Mouse (Mus musculus): Measurements from ENCODE around the gene Spsb1. TPM values are rescaled to one million over a fixed set of nuclear protein-coding genes. Genes with fewer than 3 reads are reported as not detected.

Gene Spsb1
- polyA plus RNA-seq, 1 experiment from 2014 or later = 19.2 TPM

DNA sequence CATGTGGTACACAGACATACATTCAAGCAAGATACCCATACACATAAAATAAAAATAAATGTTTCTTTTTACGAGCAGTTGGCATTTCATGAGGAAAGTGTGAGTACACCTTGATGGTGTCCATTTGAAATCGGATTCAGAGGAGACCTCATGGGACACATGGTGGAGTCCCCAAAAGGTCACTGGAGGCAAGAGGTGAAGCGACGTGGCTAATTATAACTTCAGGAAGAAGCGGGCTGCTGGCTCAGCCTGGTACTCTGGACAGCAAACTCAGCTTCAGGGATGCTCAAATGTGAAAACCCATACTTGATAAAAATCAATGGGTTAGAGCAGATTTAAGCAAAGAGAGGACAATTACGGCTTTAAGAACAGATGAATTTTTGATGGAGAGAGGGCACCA, 33.5 kb upstream of the Spsb1 start:
- Histone ChIP-seq H3K9ac (replicated peaks; ENCODE audit: low read depth) (no peak overlapping the region), H3K36me3 (ENCODE audit: insufficient read depth, low read length) (peaks cover 13% of the 10 kb centered on the region; the same call in 1 of the 2 replicates), H3K27me3 (replicated peaks; ENCODE audit: insufficient read depth, low read length) (no peaks in the 10 kb centered on the region), H3K4me1 (ENCODE audit: insufficient read depth, low read depth, low read length) (peaks cover 12% of the 10 kb centered on the region; the same call in 1 of the 2 replicates), H3K4me2 (replicated peaks; ENCODE audit: low read depth, low read length) (peak overlapping the region; percentile 44; the same call in 1 of the 2 replicates), H3K4me3 (ENCODE audit: low read depth, low read length) (no peak overlapping the region), H3K27ac (ENCODE audit: low read length) (peak overlapping the region; percentile 69; the same call in 1 of the 2 replicates), H3K9me3 (ENCODE audit: low read length) (no peaks in the 10 kb centered on the region)
- ATAC-seq = no peak
- TF ChIP-seq CTCF (IDR thresholded peaks at IDR 0.05) (no peak), EP300 (IDR thresholded peaks at IDR 0.05) (no peak)
- DNase-seq (ENCODE audit: low spot score) = no peak
- WGBS = 88% methylated on average over 6 of the region's 6 CpGs

DNA sequence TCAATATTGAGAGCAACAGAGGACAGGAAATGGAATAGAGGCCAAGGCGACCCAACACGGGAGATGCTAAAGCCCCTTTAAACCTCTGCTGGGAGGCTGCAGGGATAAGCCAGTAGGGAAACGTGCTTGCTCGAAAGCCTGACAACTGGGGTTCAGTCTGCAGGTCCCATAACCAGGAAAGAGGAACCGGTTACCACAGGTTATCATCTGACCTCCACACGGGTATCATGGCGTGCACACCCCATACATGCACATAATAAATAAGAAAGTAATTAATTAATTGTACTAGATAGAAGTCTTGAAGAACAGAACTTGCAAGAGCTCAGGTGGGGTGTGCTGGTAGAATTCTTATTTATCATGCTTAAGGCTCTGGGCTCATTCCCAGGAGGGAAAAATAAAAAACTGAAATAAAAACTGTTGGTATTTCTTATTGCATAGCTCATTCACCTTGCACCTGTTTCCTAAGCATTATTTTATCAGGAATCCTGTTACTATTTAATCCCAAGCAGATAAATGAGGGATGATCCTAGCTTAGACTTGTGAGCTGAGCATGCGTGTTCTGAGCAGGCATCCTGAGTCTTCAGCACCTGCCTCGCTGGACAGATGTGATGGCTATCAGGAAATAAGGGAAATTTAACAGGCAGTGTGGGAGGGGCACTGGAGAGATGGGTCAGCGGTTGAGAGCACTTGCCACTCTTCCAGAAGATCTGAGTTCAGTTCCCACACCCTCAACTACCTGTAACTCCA, 32.0 kb upstream of the Spsb1 start:
- Histone ChIP-seq H3K4me1 (ENCODE audit: insufficient read depth, low read depth, low read length) (peaks cover 12% of the 10 kb centered on the region; the same call in 1 of the 2 replicates), H3K4me2 (replicated peaks; ENCODE audit: low read depth, low read length) (no peak overlapping the region), H3K4me3 (ENCODE audit: low read depth, low read length) (no peak overlapping the region), H3K27ac (ENCODE audit: low read length) (no peak overlapping the region), H3K9ac (replicated peaks; ENCODE audit: low read depth) (no peak overlapping the region), H3K9me3 (ENCODE audit: low read length) (no peaks in the 10 kb centered on the region), H3K27me3 (replicated peaks; ENCODE audit: insufficient read depth, low read length) (no peaks in the 10 kb centered on the region), H3K36me3 (ENCODE audit: insufficient read depth, low read length) (peaks cover 12% of the 10 kb centered on the region; the same call in 1 of the 2 replicates)
- no peak for TF ChIP-seq EP300 (IDR thresholded peaks at IDR 0.05)
- no peak for ATAC-seq
- DNase-seq (ENCODE audit: low spot score) = no peak
- 78% methylated on average over 10 of the region's 10 CpGs for WGBS

DNA sequence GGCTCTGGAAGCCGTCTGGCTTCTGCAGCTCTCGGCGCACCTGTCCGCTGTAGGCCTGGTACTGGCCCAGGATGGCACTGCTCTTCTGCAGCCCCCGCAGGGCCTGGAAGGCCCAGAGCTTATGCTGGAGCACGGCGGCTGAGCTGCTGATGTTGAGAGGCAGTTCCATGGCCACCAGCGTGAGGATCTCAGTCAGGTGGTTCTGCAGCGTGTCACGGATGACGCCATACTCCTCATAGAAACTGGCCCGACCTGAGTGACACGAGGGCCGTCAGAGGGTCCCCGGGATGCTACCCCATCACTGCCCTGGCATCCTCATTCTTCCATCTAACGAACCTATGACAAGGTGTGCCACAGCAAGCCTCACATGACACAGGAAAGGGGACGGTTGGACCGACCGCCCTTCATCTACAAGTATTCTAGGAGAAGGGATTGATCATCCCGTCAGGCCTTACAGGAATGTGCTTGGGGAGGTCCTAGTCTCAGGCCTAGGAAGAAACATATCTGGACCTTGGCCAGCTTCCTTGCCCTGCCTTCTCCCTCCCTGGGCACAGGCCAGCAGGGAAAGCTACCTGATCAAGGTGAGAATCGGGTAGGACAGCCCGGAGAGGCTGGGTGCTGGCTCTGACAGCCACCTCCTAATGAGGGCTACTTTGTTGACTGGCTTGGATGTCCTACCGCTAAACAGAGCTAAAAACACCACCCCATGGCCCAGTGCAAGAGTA, 29.2 kb upstream of the Spsb1 start:
- H3K36me3 ChIP-seq (ENCODE audit: insufficient read depth, low read length) = peaks cover 18% of the 10 kb centered on the region; the same call in 1 of the 2 replicates
- no peak overlapping the region for H3K9ac ChIP-seq (replicated peaks; ENCODE audit: low read depth)
- no peak overlapping the region for H3K4me3 ChIP-seq (ENCODE audit: low read depth, low read length)
- TF ChIP-seq CTCF (IDR thresholded peaks at IDR 0.05) (no peak), EP300 (IDR thresholded peaks at IDR 0.05) (no peak)
- DNase-seq (ENCODE audit: low spot score) = no peak
- no peaks in the 10 kb centered on the region for H3K4me1 ChIP-seq (ENCODE audit: insufficient read depth, low read depth, low read length)
- no peaks in the 10 kb centered on the region for H3K27me3 ChIP-seq (replicated peaks; ENCODE audit: insufficient read depth, low read length)
- ATAC-seq = no peak
- H3K4me2 ChIP-seq (replicated peaks; ENCODE audit: low read depth, low read length) = no peak overlapping the region
- H3K27ac ChIP-seq (ENCODE audit: low read length) = no peak overlapping the region
- no peaks in the 10 kb centered on the region for H3K9me3 ChIP-seq (ENCODE audit: low read length)
- 91% methylated on average over 23 of the region's 23 CpGs for WGBS

DNA sequence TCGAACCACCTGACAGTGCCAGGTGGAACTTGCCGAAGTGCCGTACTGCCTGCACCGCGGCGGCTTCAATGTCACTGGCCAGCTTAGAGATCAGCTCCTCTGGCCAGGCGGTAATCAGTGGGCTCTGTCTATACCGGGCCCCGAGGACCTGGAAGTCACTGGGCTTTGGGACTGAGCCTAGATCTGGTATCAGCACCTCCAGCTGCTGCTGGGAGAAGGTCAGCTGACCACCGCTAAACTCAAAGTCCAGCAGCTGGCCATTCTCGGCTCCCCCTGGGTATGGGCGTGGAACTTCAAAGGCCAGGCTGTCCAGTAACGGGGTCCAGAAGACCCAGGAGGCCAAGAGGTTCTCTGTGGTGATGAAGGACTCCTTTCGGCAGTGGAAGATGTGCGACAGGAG, 27.3 kb upstream of the Spsb1 start:
- H3K4me3 ChIP-seq (ENCODE audit: low read depth, low read length) = no peak overlapping the region
- 80% methylated on average over 15 of the region's 15 CpGs for WGBS
- DNase-seq (ENCODE audit: low spot score) = no peak

DNA sequence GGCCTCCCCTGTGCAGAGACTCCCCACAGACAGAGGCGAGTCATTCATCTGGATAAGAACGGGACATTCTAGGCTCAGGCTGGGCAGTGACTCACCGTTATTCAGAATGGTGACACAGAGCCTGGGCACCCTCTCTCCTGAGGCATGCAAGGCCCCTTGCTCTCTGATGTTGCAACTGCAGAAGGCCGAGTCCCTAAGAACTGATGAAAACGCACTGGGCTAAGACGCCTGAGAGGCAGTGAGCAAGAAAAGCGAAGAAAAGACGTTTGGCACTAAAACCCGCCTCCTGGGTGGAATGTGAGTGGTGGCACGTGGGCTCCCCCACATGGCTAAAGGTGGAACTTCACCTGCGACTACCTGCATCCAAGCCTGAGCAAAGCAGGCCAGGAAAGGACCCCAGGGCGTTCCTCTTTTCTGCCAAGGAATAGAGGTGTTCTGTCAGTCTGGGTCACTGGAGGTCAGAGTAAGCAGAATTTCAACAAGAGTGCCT, 25.0 kb upstream of the Spsb1 start:
- Histone ChIP-seq H3K9me3 (ENCODE audit: low read length) (no peaks in the 10 kb centered on the region), H3K4me3 (ENCODE audit: low read depth, low read length) (no peak overlapping the region), H3K9ac (replicated peaks; ENCODE audit: low read depth) (no peak overlapping the region), H3K36me3 (ENCODE audit: insufficient read depth, low read length) (peaks cover 18% of the 10 kb centered on the region; the same call in 1 of the 2 replicates), H3K27me3 (replicated peaks; ENCODE audit: insufficient read depth, low read length) (no peaks in the 10 kb centered on the region), H3K4me2 (replicated peaks; ENCODE audit: low read depth, low read length) (no peak overlapping the region), H3K27ac (ENCODE audit: low read length) (no peak overlapping the region), H3K4me1 (ENCODE audit: insufficient read depth, low read depth, low read length) (no peaks in the 10 kb centered on the region)
- peak; percentile 91 for DNase-seq (ENCODE audit: low spot score)
- peak; percentile 95 for TF ChIP-seq CTCF (IDR thresholded peaks at IDR 0.05)
- TF ChIP-seq EP300 (IDR thresholded peaks at IDR 0.05) = peak; percentile 74; the same call in 1 of the 2 replicates
- 6% methylated on average over 12 of the region's 12 CpGs for WGBS
- peak; percentile 77 for ATAC-seq

More for the DNA sequence above, 27.3 kb upstream of the Spsb1 start:
- Histone ChIP-seq H3K4me2 (replicated peaks; ENCODE audit: low read depth, low read length) (no peak overlapping the region), H3K27me3 (replicated peaks; ENCODE audit: insufficient read depth, low read length) (no peaks in the 10 kb centered on the region), H3K9ac (replicated peaks; ENCODE audit: low read depth) (no peak overlapping the region), H3K36me3 (ENCODE audit: insufficient read depth, low read length) (peaks cover 18% of the 10 kb centered on the region; the same call in 1 of the 2 replicates), H3K9me3 (ENCODE audit: low read length) (no peaks in the 10 kb centered on the region), H3K27ac (ENCODE audit: low read length) (no peak overlapping the region), H3K4me1 (ENCODE audit: insufficient read depth, low read depth, low read length) (no peaks in the 10 kb centered on the region)
- ATAC-seq = no peak
- TF ChIP-seq CTCF (IDR thresholded peaks at IDR 0.05) (no peak), EP300 (IDR thresholded peaks at IDR 0.05) (no peak)

DNA sequence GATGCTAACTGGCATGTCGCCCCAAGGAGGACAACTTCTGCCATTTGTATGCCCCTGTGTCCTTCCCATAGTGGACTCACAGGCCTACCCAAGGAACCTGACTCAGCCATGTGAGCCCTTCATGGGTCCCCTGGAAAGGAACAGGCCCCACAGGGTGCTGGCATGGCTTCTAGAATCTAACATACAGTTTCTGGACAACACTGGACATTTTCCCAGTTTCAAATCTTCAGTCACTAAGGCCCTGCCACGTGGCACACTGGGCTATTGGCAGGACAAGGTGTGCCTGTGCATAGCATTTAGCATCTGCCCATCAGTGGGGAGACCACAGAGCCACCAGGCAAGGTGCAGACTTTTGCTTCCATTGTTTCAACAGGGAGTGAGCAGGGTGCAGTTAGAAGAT, 24.0 kb upstream of the Spsb1 start:
- DNase-seq (ENCODE audit: low spot score) (no peak), ATAC-seq (no peak)
- Histone ChIP-seq H3K9ac (replicated peaks; ENCODE audit: low read depth) (no peak overlapping the region), H3K9me3 (ENCODE audit: low read length) (no peaks in the 10 kb centered on the region), H3K4me3 (ENCODE audit: low read depth, low read length) (no peak overlapping the region), H3K4me2 (replicated peaks; ENCODE audit: low read depth, low read length) (no peak overlapping the region), H3K27ac (ENCODE audit: low read length) (no peak overlapping the region), H3K4me1 (ENCODE audit: insufficient read depth, low read depth, low read length) (no peaks in the 10 kb centered on the region), H3K36me3 (ENCODE audit: insufficient read depth, low read length) (peaks cover 18% of the 10 kb centered on the region; the same call in 1 of the 2 replicates), H3K27me3 (replicated peaks; ENCODE audit: insufficient read depth, low read length) (no peaks in the 10 kb centered on the region)
- 85% methylated on average over 2 of the region's 2 CpGs for WGBS
- no peak for TF ChIP-seq EP300 (IDR thresholded peaks at IDR 0.05)
- no peak for TF ChIP-seq CTCF (IDR thresholded peaks at IDR 0.05)

Data from lung, postnatal 0 days (tissue).